Mouse (Mus musculus) limb, embryonic 14.5 days (tissue): ENCODE measurements around the gene Timmdc1. TPM values are rescaled to one million over a fixed set of nuclear protein-coding genes. Genes with fewer than 3 reads are reported as not detected.

Experiments
- ATAC-seq: fragments of 200-750 bp; cut with Nextera tagmentation; 2 replicates; pipeline ENCODE4 v1.8.0; 2017; ENCODE audit warnings: low read depth, moderate number of reproducible peaks, moderate TSS enrichment; ENCODE audit not compliant: low FRiP score
- DNase-seq: peaks from one replicate; pipeline ENCODE4 v3.0.0-alpha.2; 2015; ENCODE audit warnings: low spot score
- H3K27ac ChIP-seq: fragments of 300-500 bp; sonication (generic); replicated peaks from 2 replicates; pipeline ENCODE4 v1.5.1; 2014; ENCODE audit warnings: low read depth, mild to moderate bottlenecking, low read length, moderate library complexity, mixed read lengths
- H3K27me3 ChIP-seq: fragments of 300-500 bp; sonication (generic); 2 replicates; pipeline ENCODE4 v1.6.1; 2014; ENCODE audit warnings: low read length, mixed read lengths; ENCODE audit not compliant: control insufficient read depth, insufficient read depth
- H3K36me3 ChIP-seq: fragments of 300-500 bp; sonication (generic); 2 replicates; pipeline ENCODE4 v1.6.1; 2014; ENCODE audit warnings: mild to moderate bottlenecking, low read length, moderate library complexity, mixed read lengths; ENCODE audit not compliant: control insufficient read depth, insufficient read depth
- H3K4me1 ChIP-seq: fragments of 300-500 bp; sonication (generic); 2 replicates; pipeline ENCODE4 v1.6.1; 2014; ENCODE audit warnings: antibody characterized with exemption, low read length, mixed read lengths; ENCODE audit not compliant: control insufficient read depth, insufficient read depth
- H3K4me2 ChIP-seq: fragments of 300-500 bp; sonication (generic); replicated peaks from 2 replicates; pipeline ENCODE4 v1.6.1; 2014; ENCODE audit warnings: low read depth, mild to moderate bottlenecking, low read length, moderate library complexity; ENCODE audit not compliant: severe bottlenecking
- H3K4me3 ChIP-seq: fragments of 300-500 bp; sonication (generic); replicated peaks from 2 replicates; pipeline ENCODE4 v1.5.1; 2014; ENCODE audit warnings: low read length
- H3K9ac ChIP-seq: fragments of 300-500 bp; sonication (generic); 2 replicates; pipeline ENCODE4 v1.6.1; 2014; ENCODE audit warnings: mild to moderate bottlenecking, low read depth, low read length, moderate library complexity; ENCODE audit not compliant: severe bottlenecking
- H3K9me3 ChIP-seq: fragments of 300-500 bp; sonication (generic); 2 replicates; pipeline ENCODE4 v1.6.1; 2016; ENCODE audit warnings: low read length; ENCODE audit not compliant: control insufficient read depth
- POLR2A ChIP-seq: fragments of 200-500 bp; IDR thresholded peaks from 2 replicates; pipeline ENCODE4 v1.8.0; 2012; ENCODE audit warnings: inconsistent platforms, mild to moderate bottlenecking, moderate library complexity, borderline replicate concordance; ENCODE audit not compliant: insufficient read depth, insufficient read length; ENCODE audit errors: extremely low read depth
- WGBS: fragments of 180-500 bp; shearing (Covaris S2); extraction: QIAGEN DNeasy Blood & Tissue Kit; methylation state at CpG from one replicate; pipeline ENCODE4 v1.1.7; 2014; 5-methylcytosine and 5-hydroxymethylcytosine counted together
- polyA plus RNA-seq, 2 experiments: library from polyadenylated mRNA; depleted of rRNA in 1 of 2; stranded (reverse) in 1 of 2; unstranded in 1 of 2; fragments of >200 nt; fragmentation: Nextera tagmentation in 1 of 2; extraction: Ambion mirVana in 1 of 2; gene quantifications; 2 replicates each; pipeline versions ENCODE4 v1.2.1 to v1.2.3; 2012 to 2014

Timmdc1 gene
- polyA plus RNA-seq, 2 experiments: 15.5 to 21.2 TPM

DNA sequence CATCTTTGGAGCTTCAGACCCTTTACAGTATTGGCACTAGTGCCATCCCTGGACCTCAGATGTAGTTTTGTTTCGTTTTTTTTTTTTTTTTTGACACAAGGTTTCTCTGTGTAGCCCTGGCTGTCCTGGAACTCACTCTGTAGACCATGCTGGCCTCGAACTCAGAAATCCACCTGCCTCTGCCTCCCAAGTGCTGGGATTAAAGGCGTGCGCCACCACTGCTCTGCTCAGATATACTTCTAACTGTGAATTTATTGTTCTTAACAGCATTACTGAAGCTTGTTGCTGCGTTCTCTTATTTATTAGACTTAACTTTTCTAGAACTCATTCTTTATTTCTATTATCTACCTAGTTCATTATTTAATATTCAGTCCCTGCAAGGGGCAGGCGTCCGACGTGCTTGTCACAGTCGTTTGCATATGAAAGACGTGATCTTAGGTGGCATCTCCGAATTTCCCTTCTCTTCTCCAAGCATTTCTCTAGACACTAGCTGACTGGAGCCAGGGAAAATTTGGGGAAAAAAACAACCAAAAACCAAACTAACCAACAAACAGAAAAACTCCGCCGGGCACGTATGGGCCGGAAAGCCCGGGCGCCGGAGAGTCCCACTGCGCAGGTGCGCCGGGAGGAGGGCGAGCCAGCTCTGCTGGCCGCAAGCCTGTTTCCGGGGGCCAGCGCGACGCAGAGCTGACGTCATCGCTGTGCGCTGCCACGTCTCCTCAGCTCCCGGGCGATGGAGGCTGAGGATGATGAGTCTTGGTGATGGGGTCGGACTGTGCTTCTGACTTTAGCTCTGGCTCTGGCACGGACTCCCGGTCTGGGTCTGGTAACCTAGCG is 39.9 kb upstream of the Timmdc1 start:
- peak overlapping the region; percentile 55 for H3K4me2 ChIP-seq
- DNase-seq (peak; percentile 96), ATAC-seq (peak; percentile 97)
- H3K9ac ChIP-seq: peak overlapping the region; percentile 94
- no peaks in the 10 kb centered on the region for H3K9me3 ChIP-seq
- peak; percentile 95; the same call in 1 of the 2 replicates for TF ChIP-seq POLR2A
- peaks cover 6% of the 10 kb centered on the region; the same call in 1 of the 2 replicates for H3K4me1 ChIP-seq
- H3K27me3 ChIP-seq: no peaks in the 10 kb centered on the region
- WGBS: 7% methylated on average over 37 of the region's 37 CpGs
- H3K27ac ChIP-seq: peak overlapping the region; percentile 90
- peak overlapping the region; percentile 77 for H3K4me3 ChIP-seq
- peaks cover 23% of the 10 kb centered on the region for H3K36me3 ChIP-seq

DNA sequence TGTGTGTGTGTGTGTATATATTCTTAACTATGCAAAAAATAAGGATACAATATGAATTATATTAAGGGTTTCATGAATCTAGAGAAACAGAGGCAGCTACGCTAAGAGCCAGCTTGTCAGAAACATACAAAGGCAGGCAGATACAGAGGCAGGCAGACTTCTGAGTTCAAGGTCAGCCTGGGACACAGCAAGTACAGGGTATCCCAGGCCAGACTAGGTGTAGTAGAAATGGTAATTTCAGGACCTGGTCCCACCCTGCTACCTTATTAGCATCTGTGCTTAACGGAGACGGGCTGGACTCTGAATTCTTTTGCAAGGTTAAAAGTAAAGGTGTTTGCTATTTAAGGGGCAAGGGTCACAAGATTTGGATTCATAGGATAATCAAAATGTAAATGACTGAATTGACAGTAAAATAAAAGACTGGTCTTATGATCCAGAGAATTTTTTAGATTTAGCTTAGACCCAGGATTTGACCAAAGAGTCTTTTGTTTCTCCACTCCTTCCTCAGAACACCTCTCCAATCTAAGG is 35.8 kb upstream of the Timmdc1 start, which contains the start of gene Tmem39a:
Tmem39a (plus strand) TSS at position 478 of the 528 bp plus-strand sequence.
- TF ChIP-seq POLR2A: no peak
- Histone ChIP-seq H3K9me3 (no peaks in the 10 kb centered on the region), H3K36me3 (no peaks in the 10 kb centered on the region), H3K4me1 (no peaks in the 10 kb centered on the region), H3K27me3 (no peaks in the 10 kb centered on the region), H3K4me2 (no peak within 1 kb of the TSS), H3K27ac (no peak within 1 kb of the TSS), H3K9ac (no peak within 1 kb of the TSS), H3K4me3 (no peak within 1 kb of the TSS)
- DNase-seq (no peak), ATAC-seq (no peak)
- WGBS: 90% methylated on average over 3 of the region's 3 CpGs

DNA sequence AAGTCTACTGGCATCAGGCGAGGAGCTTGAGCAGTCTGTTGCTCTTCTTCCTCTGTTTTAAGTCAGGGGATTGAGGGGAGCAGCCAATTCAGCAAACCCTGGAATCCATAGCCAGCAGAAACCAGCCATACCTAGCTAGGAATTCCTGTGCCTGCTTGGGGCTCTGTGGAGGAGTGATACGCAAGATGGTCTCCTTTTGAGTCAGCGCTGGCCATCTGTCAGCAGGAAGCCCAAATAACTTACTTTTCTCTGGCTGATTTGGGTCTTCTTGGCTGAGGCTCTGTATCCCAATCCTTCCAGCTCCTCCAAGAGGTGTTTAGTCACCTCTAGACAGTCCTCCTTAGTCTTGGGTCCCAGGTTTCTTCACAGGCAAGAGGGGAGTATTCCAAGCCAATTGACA is 33.5 kb upstream of the Timmdc1 start:
- Histone ChIP-seq H3K4me1 (no peaks in the 10 kb centered on the region), H3K27me3 (no peaks in the 10 kb centered on the region), H3K4me2 (no peak overlapping the region), H3K27ac (no peak overlapping the region), H3K36me3 (no peaks in the 10 kb centered on the region), H3K4me3 (no peak overlapping the region), H3K9ac (no peak overlapping the region), H3K9me3 (no peaks in the 10 kb centered on the region)
- 82% methylated on average over 3 of the region's 3 CpGs for WGBS
- ATAC-seq: no peak
- no peak for DNase-seq
- TF ChIP-seq POLR2A: no peak

DNA sequence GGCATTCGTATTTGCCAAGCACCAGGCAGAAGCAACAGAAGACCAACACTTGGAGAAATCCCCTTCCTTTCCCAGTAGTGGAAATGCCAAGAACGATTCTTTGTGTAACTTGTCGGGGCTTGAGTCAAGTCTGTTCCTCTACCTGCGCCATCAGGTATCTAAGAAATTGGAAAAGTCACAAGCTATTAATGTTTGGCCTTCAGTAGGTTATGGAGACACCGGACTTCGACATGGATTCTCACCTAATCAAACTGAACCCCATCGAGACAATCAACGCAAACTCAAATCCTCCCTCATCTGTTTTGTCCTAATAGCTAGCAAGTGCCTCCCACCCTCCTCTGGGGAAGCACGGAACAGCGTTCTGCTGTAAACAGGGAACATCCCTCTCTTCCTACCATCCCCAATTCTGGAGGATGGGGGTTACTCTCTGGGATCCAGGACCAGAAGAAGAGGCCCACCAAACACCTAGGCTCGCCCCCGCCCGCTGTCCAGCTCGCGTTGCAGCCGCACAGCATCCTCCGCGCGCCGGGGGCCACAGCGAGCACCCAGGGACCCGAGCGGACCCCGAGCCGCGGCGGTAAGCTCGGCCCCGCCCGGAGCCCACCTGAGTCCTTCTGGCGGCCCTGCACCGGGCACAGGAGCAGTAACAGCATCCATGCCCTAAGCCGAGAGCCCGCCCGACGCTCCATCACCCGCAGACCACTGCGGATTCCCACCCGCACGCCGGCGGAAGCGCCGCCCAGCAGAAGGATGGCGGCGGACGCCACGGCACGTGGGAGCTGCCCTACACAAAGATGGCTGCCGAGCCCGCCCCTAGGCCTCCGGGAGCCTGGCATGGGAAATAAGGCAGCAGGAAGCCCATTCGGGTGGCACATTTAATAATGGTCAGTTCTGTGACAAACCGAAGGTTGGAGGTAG is 27.3 kb upstream of the Timmdc1 start, which contains the start of gene Poglut1:
Poglut1 (minus strand) TSS at position 780 of the 918 bp plus-strand sequence.
- H3K36me3 ChIP-seq: peaks cover 17% of the 10 kb centered on the region
- TF ChIP-seq POLR2A: peak; percentile 92; the same call in 1 of the 2 replicates
- H3K4me1 ChIP-seq: peaks cover 11% of the 10 kb centered on the region
- no peaks in the 10 kb centered on the region for H3K27me3 ChIP-seq
- H3K4me2 ChIP-seq: peak within 1 kb of the TSS; percentile 55
- no peaks in the 10 kb centered on the region for H3K9me3 ChIP-seq
- no peak within 1 kb of the TSS for H3K27ac ChIP-seq
- WGBS: 2% methylated on average over 54 of the region's 54 CpGs
- H3K9ac ChIP-seq: peak within 1 kb of the TSS; percentile 81
- DNase-seq: peak; percentile 75
- H3K4me3 ChIP-seq: peak within 1 kb of the TSS; percentile 67
- peak; percentile 94 for ATAC-seq

DNA sequence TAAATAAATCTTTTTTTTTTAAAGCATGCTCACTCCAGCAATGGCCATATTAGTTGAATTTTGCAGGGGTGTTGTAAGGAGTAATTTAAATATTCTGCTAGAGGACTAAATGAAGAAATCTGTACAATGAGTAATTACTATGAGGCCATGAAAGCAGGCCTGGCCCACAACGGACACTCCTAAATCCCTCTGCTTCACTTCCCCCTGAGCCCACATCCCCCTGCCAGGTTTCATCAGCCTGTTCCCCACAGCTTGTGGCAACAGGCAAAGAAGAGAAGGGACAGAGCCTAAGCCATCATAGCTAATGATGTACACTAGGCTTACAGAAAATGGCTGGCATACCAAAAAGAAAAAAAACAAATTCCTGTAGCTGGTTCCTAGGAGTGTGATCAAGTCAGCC is 25.5 kb upstream of the Timmdc1 start:
- peaks cover 11% of the 10 kb centered on the region for H3K4me1 ChIP-seq
- no peak overlapping the region for H3K27ac ChIP-seq
- 83% methylated on average over 1 of the region's 1 CpGs for WGBS
- no peak for TF ChIP-seq POLR2A
- no peak overlapping the region for H3K4me2 ChIP-seq
- DNase-seq (no peak), ATAC-seq (no peak)
- no peak overlapping the region for H3K4me3 ChIP-seq
- H3K36me3 ChIP-seq: peaks cover 30% of the 10 kb centered on the region
- no peaks in the 10 kb centered on the region for H3K9me3 ChIP-seq
- no peak overlapping the region for H3K9ac ChIP-seq
- no peaks in the 10 kb centered on the region for H3K27me3 ChIP-seq
